In the genomic region with DNA sequence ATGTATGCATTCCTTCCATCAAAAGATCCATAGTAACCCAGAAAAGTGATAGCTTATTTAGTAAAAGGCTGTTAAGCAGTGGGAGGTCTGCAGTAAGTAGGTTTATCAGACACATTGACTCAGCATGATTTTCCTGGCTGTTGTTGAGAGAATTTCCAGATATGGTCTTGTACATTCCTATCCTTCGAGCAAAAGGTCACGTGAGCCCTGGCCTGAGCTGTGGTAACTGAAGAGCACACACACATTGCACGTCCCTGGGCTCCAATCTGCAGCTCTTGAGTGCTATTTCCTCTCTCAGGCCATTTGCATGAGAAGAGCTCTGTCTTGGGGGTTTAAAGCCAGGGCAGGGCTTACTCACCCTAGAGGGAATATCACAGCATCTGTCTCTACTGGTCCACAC, we compare ENCODE assay signal across 9 mouse cellular contexts.
DNase-seq lines count a peak whose midpoint lies in the region; ATAC-seq and TF ChIP-seq lines count a peak whose summit lies in the region.
"Had no signal": no experiment of that assay in that cellular context is flagged by ENCODE, and none has a peak within 500 bp of the region (broad histone marks: within the 10 kb centered on the region; RNA-seq: fewer than 3 reads in every experiment).

No protein-coding gene starts in this region.

- no peak for TF ChIP-seq EP300 in stomach, postnatal 0 days (optimal IDR thresholded peaks at IDR 0.05)

- no peak overlapping the region for H3K4me3 ChIP-seq in limb, embryonic 13.5 days
- no peak overlapping the region for H3K4me3 ChIP-seq in stomach, postnatal 0 days (ENCODE audit: low read depth, low read length)

- peaks cover 66% of the 10 kb centered on the region for H3K36me3 ChIP-seq in limb, embryonic 13.5 days
- no peaks in the 10 kb centered on the region for H3K36me3 ChIP-seq in stomach, postnatal 0 days (ENCODE audit: control insufficient read depth, insufficient read depth, low read length)

- H3K27ac ChIP-seq in limb, embryonic 13.5 days: no peak overlapping the region
- H3K27ac ChIP-seq in stomach, postnatal 0 days (replicated peaks): no peak overlapping the region
- H3K27ac ChIP-seq: liver, embryonic 14.5 days had no signal

- H3K4me1 ChIP-seq in limb, embryonic 13.5 days: no peaks in the 10 kb centered on the region
- H3K4me1 ChIP-seq in stomach, postnatal 0 days (replicated peaks; ENCODE audit: control insufficient read depth, insufficient read depth): no peaks in the 10 kb centered on the region

- H3K27me3 ChIP-seq in limb, embryonic 13.5 days: no peaks in the 10 kb centered on the region
- no peaks in the 10 kb centered on the region for H3K27me3 ChIP-seq in stomach, postnatal 0 days (ENCODE audit: control insufficient read depth, insufficient read depth, low read length)

- peak; percentile 37 for DNase-seq in urinary bladder, postnatal 14 days (ENCODE audit: low spot score)
- DNase-seq in urinary bladder, postnatal 10 days (ENCODE audit: low spot score): no peak
- peak; percentile 21 to 33 for DNase-seq in heart, adult 18-20 months
- DNase-seq in stomach, postnatal 0 days (ENCODE audit: low spot score): no peak
- no peak for DNase-seq in MN1 (ENCODE audit: low spot score)
- no peak for DNase-seq in thymus, postnatal 25 days
- no peak for DNase-seq in left cerebral cortex, postnatal 14 days (ENCODE audit: low spot score in 2 of 2)

- no peak overlapping the region for H3K4me2 ChIP-seq in limb, embryonic 13.5 days (replicated peaks)
- no peak overlapping the region for H3K4me2 ChIP-seq in stomach, postnatal 0 days (replicated peaks; ENCODE audit: low read depth)

- WGBS in limb, embryonic 13.5 days: 13% methylated on average over 3 of the region's 3 CpGs
- WGBS in stomach, postnatal 0 days: 13% methylated on average over 3 of the region's 3 CpGs

- no peak overlapping the region for H3K9ac ChIP-seq in limb, embryonic 13.5 days
- H3K9ac ChIP-seq in stomach, postnatal 0 days (ENCODE audit: low read length): no peak overlapping the region
- H3K9ac ChIP-seq: liver, embryonic 14.5 days had no signal

- ATAC-seq in limb, embryonic 13.5 days (ENCODE audit: low FRiP score, low read depth): 0 out of 2 replicates have a peak, but pooled peaks have one; percentile 51
- peak; percentile 47; the same call in 1 of the 2 replicates for ATAC-seq in stomach, postnatal 0 days (ENCODE audit: low FRiP score, low TSS enrichment)

- H3K9me3 ChIP-seq in limb, embryonic 13.5 days: no peaks in the 10 kb centered on the region
- H3K9me3 ChIP-seq in stomach, postnatal 0 days (ENCODE audit: control insufficient read depth, low read length): no peaks in the 10 kb centered on the region

- no peak for TF ChIP-seq CTCF in stomach, postnatal 0 days (IDR thresholded peaks at IDR 0.05; ENCODE audit: low read depth)

- intact Hi-C loops in left cerebral cortex, postnatal 14 days (cut with DNase I): no loop called here

Comparison
In these comparisons a context has a peak if more than half of its experiments do, and no peak if none do; other contexts are left out.
1. DNase-seq: peak in urinary bladder, postnatal 14 days (single experiment) and heart, adult 18-20 months (2 of 2); none in urinary bladder, postnatal 10 days (single experiment), stomach, postnatal 0 days (single experiment), MN1 (single experiment), thymus, postnatal 25 days (single experiment) and left cerebral cortex, postnatal 14 days (0 of 2).